Comparison of ENCODE assay signal across 9 mouse cellular contexts in the genomic region with DNA sequence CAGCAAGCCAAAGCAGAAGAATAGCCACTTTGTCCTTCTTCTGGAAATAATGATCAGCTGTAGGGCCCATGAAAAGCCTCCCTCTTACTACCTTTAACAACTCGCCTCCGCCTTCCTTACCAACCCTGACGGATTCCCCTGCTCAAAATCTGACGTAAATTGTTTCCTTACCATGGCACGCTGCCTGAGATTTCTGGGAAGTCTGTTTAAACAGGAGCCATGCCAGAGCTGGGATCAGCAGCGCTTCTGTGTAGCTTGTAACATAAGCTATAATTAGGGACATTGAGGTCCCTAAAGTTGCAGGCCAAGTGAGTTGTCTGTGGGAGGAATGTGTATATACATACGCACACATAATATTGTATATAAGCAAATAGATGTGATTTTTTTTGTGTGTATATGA.
DNase-seq lines count a peak whose midpoint lies in the region; ATAC-seq and TF ChIP-seq lines count a peak whose summit lies in the region.
"Had no signal": no experiment of that assay in that cellular context is flagged by ENCODE, and none has a peak within 500 bp of the region (broad histone marks: within the 10 kb centered on the region; RNA-seq: fewer than 3 reads in every experiment).

No protein-coding gene starts in this region.

- H3K4me3 ChIP-seq in liver, adult 2 months (ENCODE audit: insufficient read depth, low read depth, low read length): no peak overlapping the region
- no peak overlapping the region for H3K4me3 ChIP-seq in liver, embryonic 11.5 days (ENCODE audit: low read depth, low read length)
- H3K4me3 ChIP-seq: neural tube, embryonic 13.5 days had no signal

- no peak for TF ChIP-seq POLR2A in liver, adult 2 months (IDR thresholded peaks at IDR 0.05; ENCODE audit: extremely low read depth, insufficient read depth, low read length)

- peak; percentile 28 for DNase-seq in adrenal gland, adult 2 months
- DNase-seq in adrenal gland, postnatal 25 days: no peak
- DNase-seq in liver, adult 2 months (ENCODE audit: extremely low read depth, low read depth, low spot score): peak; percentile 65
- DNase-seq in liver, embryonic 11.5 days (ENCODE audit: low spot score): no peak
- peak; percentile 38 to 56 for DNase-seq in layer of hippocampus, postnatal 10 days (ENCODE audit: low spot score in 2 of 2)
- DNase-seq in telencephalon, adult 2 months (ENCODE audit: low read depth, low spot score): peak; percentile 11

- no peak for TF ChIP-seq CTCF in liver, adult 2 months (IDR thresholded peaks at IDR 0.05; ENCODE audit: low read depth, low read length)

- H3K27me3 ChIP-seq in liver, adult 2 months (ENCODE audit: control insufficient read depth, insufficient read depth, low read length): no peaks in the 10 kb centered on the region
- no peaks in the 10 kb centered on the region for H3K27me3 ChIP-seq in liver, embryonic 11.5 days (replicated peaks; ENCODE audit: control insufficient read depth, insufficient read depth, low read length)
- H3K27me3 ChIP-seq: neural tube, embryonic 13.5 days had no signal

- 24% methylated on average over 7 of the region's 7 CpGs for WGBS in liver, adult 2 months
- 86% methylated on average over 7 of the region's 7 CpGs for WGBS in liver, embryonic 11.5 days

- H3K27ac ChIP-seq in liver, adult 2 months (replicated peaks; ENCODE audit: insufficient read depth, low read depth, low read length): no peak overlapping the region
- H3K27ac ChIP-seq in liver, embryonic 11.5 days (ENCODE audit: low read depth, low read length): no peak overlapping the region
- H3K27ac ChIP-seq: neural tube, embryonic 13.5 days had no signal

- ATAC-seq in liver, embryonic 11.5 days (replicated peaks; ENCODE audit: low FRiP score): no peak
- ATAC-seq in megakaryocyte progenitor cell, adult 5-6 weeks (replicated peaks; ENCODE audit: poor library complexity): no peak
- no peak for ATAC-seq in granulocyte monocyte progenitor cell, adult 5-6 weeks (replicated peaks; ENCODE audit: poor library complexity, severe bottlenecking)

- peaks cover 1% of the 10 kb centered on the region; the same call in 1 of the 2 replicates for H3K4me1 ChIP-seq in liver, adult 2 months (ENCODE audit: control insufficient read depth, insufficient read depth, low read length)
- H3K4me1 ChIP-seq in liver, embryonic 11.5 days (replicated peaks; ENCODE audit: control insufficient read depth, insufficient read depth, low read length): no peaks in the 10 kb centered on the region
- H3K4me1 ChIP-seq: neural tube, embryonic 13.5 days had no signal

- no peaks in the 10 kb centered on the region for H3K36me3 ChIP-seq in liver, adult 2 months (ENCODE audit: control insufficient read depth, insufficient read depth, low read length)
- no peaks in the 10 kb centered on the region for H3K36me3 ChIP-seq in liver, embryonic 11.5 days (ENCODE audit: control insufficient read depth, insufficient read depth, low read length)
- H3K36me3 ChIP-seq: neural tube, embryonic 13.5 days had no signal

- H3K4me2 ChIP-seq in liver, embryonic 11.5 days: no peak overlapping the region
- H3K4me2 ChIP-seq: neural tube, embryonic 13.5 days had no signal

- no peak overlapping the region for H3K9ac ChIP-seq in liver, adult 2 months (ENCODE audit: low read depth, low read length)
- H3K9ac ChIP-seq in liver, embryonic 11.5 days (ENCODE audit: low read depth, low read length): no peak overlapping the region
- H3K9ac ChIP-seq: neural tube, embryonic 13.5 days had no signal

- no peaks in the 10 kb centered on the region for H3K79me2 ChIP-seq in liver, adult 2 months (ENCODE audit: control insufficient read depth, insufficient read depth, low read length)

- no peaks in the 10 kb centered on the region for H3K9me3 ChIP-seq in liver, embryonic 11.5 days (ENCODE audit: control insufficient read depth, low read length)
- H3K9me3 ChIP-seq: neural tube, embryonic 13.5 days had no signal

Comparison
In these comparisons a context has a peak if more than half of its experiments do, and no peak if none do; other contexts are left out.
1. DNase-seq: peak in adrenal gland, adult 2 months (single experiment), liver, adult 2 months (single experiment), layer of hippocampus, postnatal 10 days (2 of 2) and telencephalon, adult 2 months (single experiment); none in adrenal gland, postnatal 25 days (single experiment) and liver, embryonic 11.5 days (single experiment).